Mouse (Mus musculus) kidney, adult 2 months (tissue): ENCODE results near the gene Nelfe.
"Not testable (repeated sequence)": the region's sequence is repeated elsewhere in the genome, so short reads cannot be mapped to it uniquely, and the experiment has no call there.

Experiments used
- CTCF ChIP-seq: fragments of 200-500 bp; conservative IDR thresholded peaks from 2 replicates; pipeline ENCODE4 v1.5.1; 2011; ENCODE audit warnings: low read depth, mild to moderate bottlenecking, control low read depth, low read length, moderate library complexity, mixed read lengths; ENCODE audit not compliant: insufficient read depth, insufficient read length
- POLR2A ChIP-seq: fragments of 200-500 bp; IDR thresholded peaks from one replicate; pipeline ENCODE4 v1.6.1; 2011; ENCODE audit warnings: low read depth, low read length, control low read depth

- TF ChIP-seq POLR2A, CTCF: not testable (repeated sequence)
These were observed 39.8 kb upstream of the Nelfe start for GRCm38 (mm10) chr17:34810411-34810810.
